Mouse (Mus musculus) adrenal gland, adult 8-10 months (tissue): ENCODE data around the gene Gm44502. TPM values are rescaled to one million over a fixed set of nuclear protein-coding genes. Genes with fewer than 3 reads are reported as not detected.
"Not testable (repeated sequence)": the region's sequence is repeated elsewhere in the genome, so short reads cannot be mapped to it uniquely, and the experiment has no call there.

Source experiments
- DNase-seq: peaks from one replicate; pipeline ENCODE4 v3.0.0; 2022
- total RNA-seq, 4 experiments: library from RNA; stranded (reverse); gene quantifications; 2 replicates each; pipeline ENCODE4 v1.2.4; 2022

Gene Gm44502
- total RNA-seq, 4 experiments from 2014 or later, result 1.2 to 1.5 TPM; not detected in 2

GRCm38 (mm10) chr15:89453865-89454478, 24.5 kb upstream of the Gm44502 start, which contains the start of gene Mapk8ip2:
Gene Mapk8ip2 (plus strand): TSS chr15:89453913.
- no peak for DNase-seq

- DNase-seq, result no peak
These were observed 23.7 kb upstream of the Gm44502 start for GRCm38 (mm10) chr15:89452906-89453864.

GRCm38 (mm10) chr15:89442486-89443070, 13.1 kb upstream of the Gm44502 start:
- DNase-seq, result no peak

- DNase-seq, result no peak
These were observed 6.4 kb upstream of the Gm44502 start for GRCm38 (mm10) chr15:89435878-89436277.

GRCm38 (mm10) chr15:89434136-89434535, 4.6 kb upstream of the Gm44502 start:
- no peak for DNase-seq

- DNase-seq, result no peak
These were observed 3.5 kb upstream of the Gm44502 start for GRCm38 (mm10) chr15:89432946-89433345.

- no peak for DNase-seq
These were observed 2.3 kb upstream of the Gm44502 start for GRCm38 (mm10) chr15:89431806-89432205.

GRCm38 (mm10) chr15:89431271-89431670, 1.8 kb upstream of the Gm44502 start:
- DNase-seq, result no peak

GRCm38 (mm10) chr15:89430771-89431170, 1.3 kb upstream of the Gm44502 start:
- DNase-seq, result not testable (repeated sequence)

GRCm38 (mm10) chr15:89430341-89430740, 845 bp upstream of the Gm44502 start:
- DNase-seq, result no peak

GRCm38 (mm10) chr15:89428821-89429351, 610 bp downstream of the Gm44502 start:
- DNase-seq, result no peak

GRCm38 (mm10) chr15:89428136-89428790, 1.2 kb downstream of the Gm44502 start:
- no peak for DNase-seq

GRCm38 (mm10) chr15:89426716-89427115, 2.8 kb downstream of the Gm44502 start:
- no peak for DNase-seq

- DNase-seq, result no peak
These were observed 3.8 kb downstream of the Gm44502 start, which contains the start of gene Cpt1b for GRCm38 (mm10) chr15:89425711-89426121. Gene Cpt1b (minus strand): TSS chr15:89425863.

- DNase-seq, result no peak
These were observed 4.9 kb downstream of the Gm44502 start for GRCm38 (mm10) chr15:89424621-89425020.

GRCm38 (mm10) chr15:89421938-89422337, 7.6 kb downstream of the Gm44502 start:
- no peak for DNase-seq

- no peak for DNase-seq
These were observed 14.2 kb downstream of the Gm44502 start for GRCm38 (mm10) chr15:89415282-89415681.

GRCm38 (mm10) chr15:89410118-89410517, 19.4 kb downstream of the Gm44502 start, which contains the start of gene Syce3:
Gene Syce3 (minus strand): TSS chr15:89410503.
- DNase-seq, result no peak

GRCm38 (mm10) chr15:89406691-89407090, 22.8 kb downstream of the Gm44502 start:
- DNase-seq, result no peak

- DNase-seq, result no peak
These were observed 24.5 kb downstream of the Gm44502 start for GRCm38 (mm10) chr15:89404831-89405623.

- no peak for DNase-seq
These were observed 27.0 kb downstream of the Gm44502 start for GRCm38 (mm10) chr15:89402471-89402870.
